Mouse (Mus musculus): ENCODE results near the gene Dnlz.

Dnlz gene

GRCm38 (mm10) chr2:26360772-26361171, 8.9 kb upstream of the Dnlz start, which contains the start of gene Card9:
Gene Card9, minus strand, starts transcription at chr2:26360918.
- in situ Hi-C loops (cut with MboI; ENCODE audit: low pct_unique_long_range_greater_than_20kb in 1 of 2, low sequenced_read_pairs in 2 of 2, unreplicated experiment in 1 of 2) = no loop called here

GRCm38 (mm10) chr2:26359983-26360382, 8.1 kb upstream of the Dnlz start:
- in situ Hi-C loops (cut with MboI; ENCODE audit: low pct_unique_long_range_greater_than_20kb in 1 of 2, low sequenced_read_pairs in 2 of 2, unreplicated experiment in 1 of 2) = no loop called here

GRCm38 (mm10) chr2:26358667-26359320, 6.9 kb upstream of the Dnlz start:
- in situ Hi-C loops (cut with MboI; ENCODE audit: low pct_unique_long_range_greater_than_20kb in 1 of 2, low sequenced_read_pairs in 2 of 2, unreplicated experiment in 1 of 2) = no loop called here

- in situ Hi-C loops (cut with MboI; ENCODE audit: low pct_unique_long_range_greater_than_20kb in 1 of 2, low sequenced_read_pairs in 2 of 2, unreplicated experiment in 1 of 2) = no loop called here
Observed at GRCm38 (mm10) chr2:26357484-26357883, 5.6 kb upstream of the Dnlz start.

- in situ Hi-C loops (cut with MboI; ENCODE audit: low pct_unique_long_range_greater_than_20kb in 1 of 2, low sequenced_read_pairs in 2 of 2, unreplicated experiment in 1 of 2) = no loop called here
Observed at GRCm38 (mm10) chr2:26356678-26357077, 4.8 kb upstream of the Dnlz start.

- in situ Hi-C loops (cut with MboI; ENCODE audit: low pct_unique_long_range_greater_than_20kb in 1 of 2, low sequenced_read_pairs in 2 of 2, unreplicated experiment in 1 of 2) = no loop called here
Observed at GRCm38 (mm10) chr2:26356231-26356630, 4.3 kb upstream of the Dnlz start.

GRCm38 (mm10) chr2:26354401-26354800, 2.5 kb upstream of the Dnlz start:
- in situ Hi-C loops (cut with MboI; ENCODE audit: low pct_unique_long_range_greater_than_20kb in 1 of 2, low sequenced_read_pairs in 2 of 2, unreplicated experiment in 1 of 2) = no loop called here

- in situ Hi-C loops (cut with MboI; ENCODE audit: low pct_unique_long_range_greater_than_20kb in 1 of 2, low sequenced_read_pairs in 2 of 2, unreplicated experiment in 1 of 2) = no loop called here
Observed at GRCm38 (mm10) chr2:26353066-26353980, 1.4 kb upstream of the Dnlz start.

- in situ Hi-C loops (cut with MboI; ENCODE audit: low pct_unique_long_range_greater_than_20kb in 1 of 2, low sequenced_read_pairs in 2 of 2, unreplicated experiment in 1 of 2) = no loop called here
Observed at GRCm38 (mm10) chr2:26352291-26352910, 491 bp upstream of the Dnlz start.

- in situ Hi-C loops (cut with MboI; ENCODE audit: low pct_unique_long_range_greater_than_20kb in 1 of 2, low sequenced_read_pairs in 2 of 2, unreplicated experiment in 1 of 2) = no loop called here
Observed at GRCm38 (mm10) chr2:26348241-26348640, 3.7 kb downstream of the Dnlz start.

GRCm38 (mm10) chr2:26342609-26343490, 9.1 kb downstream of the Dnlz start:
- in situ Hi-C loops (cut with MboI; ENCODE audit: low pct_unique_long_range_greater_than_20kb in 1 of 2, low sequenced_read_pairs in 2 of 2, unreplicated experiment in 1 of 2) = no loop called here

GRCm38 (mm10) chr2:26342044-26342443, 9.9 kb downstream of the Dnlz start:
- in situ Hi-C loops (cut with MboI; ENCODE audit: low pct_unique_long_range_greater_than_20kb in 1 of 2, low sequenced_read_pairs in 2 of 2, unreplicated experiment in 1 of 2) = no loop called here

- in situ Hi-C loops (cut with MboI; ENCODE audit: low pct_unique_long_range_greater_than_20kb in 1 of 2, low sequenced_read_pairs in 2 of 2, unreplicated experiment in 1 of 2) = no loop called here
Observed at GRCm38 (mm10) chr2:26341510-26341981, 10.4 kb downstream of the Dnlz start.

GRCm38 (mm10) chr2:26339204-26339551, 12.7 kb downstream of the Dnlz start:
- in situ Hi-C loops (cut with MboI; ENCODE audit: low pct_unique_long_range_greater_than_20kb in 1 of 2, low sequenced_read_pairs in 2 of 2, unreplicated experiment in 1 of 2) = no loop called here

- in situ Hi-C loops (cut with MboI; ENCODE audit: low pct_unique_long_range_greater_than_20kb in 1 of 2, low sequenced_read_pairs in 2 of 2, unreplicated experiment in 1 of 2) = no loop called here
Observed at GRCm38 (mm10) chr2:26338302-26339203, 13.4 kb downstream of the Dnlz start.

GRCm38 (mm10) chr2:26330702-26331101, 21.2 kb downstream of the Dnlz start:
- in situ Hi-C loops (cut with MboI; ENCODE audit: low pct_unique_long_range_greater_than_20kb in 1 of 2, low sequenced_read_pairs in 2 of 2, unreplicated experiment in 1 of 2) = no loop called here

GRCm38 (mm10) chr2:26330056-26330468, 21.8 kb downstream of the Dnlz start:
- in situ Hi-C loops (cut with MboI; ENCODE audit: low pct_unique_long_range_greater_than_20kb in 1 of 2, low sequenced_read_pairs in 2 of 2, unreplicated experiment in 1 of 2) = no loop called here

All from mouse embryonic stem cell (cell line).